Mouse (Mus musculus) lung, postnatal 10 days (tissue): ENCODE measurements around the gene Arhgap9.

Source experiments
- DNase-seq: peaks from one replicate; pipeline ENCODE4 v3.0.0; 2021

Arhgap9 gene

DNA sequence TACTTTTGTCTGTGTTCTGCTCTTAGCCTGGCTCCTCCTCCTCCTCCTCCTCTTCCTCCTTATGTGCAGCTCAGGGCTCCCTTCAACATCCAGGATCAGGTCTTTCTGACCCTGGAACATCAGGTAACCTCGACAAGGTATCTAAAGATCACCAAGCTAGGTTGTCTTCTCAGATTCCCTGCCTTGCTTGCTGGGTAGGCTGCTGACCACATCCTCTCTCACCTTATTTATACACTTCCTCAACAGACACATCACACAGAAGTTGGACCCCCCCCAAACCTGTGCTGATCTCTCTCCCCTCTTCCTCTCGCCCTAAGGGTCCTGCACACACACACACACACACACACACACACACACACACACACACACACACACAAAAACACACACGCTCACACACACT is at the start of gene Arhgap9:
Gene Arhgap9, plus strand, starts transcription at position 344 of the 400 bp plus-strand sequence.
- no peak for DNase-seq

DNA sequence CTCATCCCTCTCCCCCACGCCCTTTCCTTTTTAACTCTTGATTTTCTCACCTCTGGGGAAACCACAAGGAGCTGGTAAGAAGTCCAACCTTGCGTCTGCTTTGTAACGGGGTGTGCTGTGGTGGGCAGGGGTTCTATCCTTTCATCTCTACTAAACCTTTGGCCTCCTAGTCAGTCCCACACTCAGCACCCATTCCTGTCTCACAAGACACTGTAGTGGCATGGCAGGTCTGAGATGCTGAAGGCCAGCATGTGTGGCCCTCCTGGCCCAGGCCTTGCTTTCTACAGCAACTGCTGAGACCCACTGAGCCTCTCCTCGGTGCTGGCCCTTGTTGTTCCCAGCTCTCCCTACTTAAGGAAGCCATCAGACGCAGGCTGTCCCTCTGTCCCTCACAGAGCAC is 49.4 kb upstream of the Arhgap9 start:
- DNase-seq: no peak

DNA sequence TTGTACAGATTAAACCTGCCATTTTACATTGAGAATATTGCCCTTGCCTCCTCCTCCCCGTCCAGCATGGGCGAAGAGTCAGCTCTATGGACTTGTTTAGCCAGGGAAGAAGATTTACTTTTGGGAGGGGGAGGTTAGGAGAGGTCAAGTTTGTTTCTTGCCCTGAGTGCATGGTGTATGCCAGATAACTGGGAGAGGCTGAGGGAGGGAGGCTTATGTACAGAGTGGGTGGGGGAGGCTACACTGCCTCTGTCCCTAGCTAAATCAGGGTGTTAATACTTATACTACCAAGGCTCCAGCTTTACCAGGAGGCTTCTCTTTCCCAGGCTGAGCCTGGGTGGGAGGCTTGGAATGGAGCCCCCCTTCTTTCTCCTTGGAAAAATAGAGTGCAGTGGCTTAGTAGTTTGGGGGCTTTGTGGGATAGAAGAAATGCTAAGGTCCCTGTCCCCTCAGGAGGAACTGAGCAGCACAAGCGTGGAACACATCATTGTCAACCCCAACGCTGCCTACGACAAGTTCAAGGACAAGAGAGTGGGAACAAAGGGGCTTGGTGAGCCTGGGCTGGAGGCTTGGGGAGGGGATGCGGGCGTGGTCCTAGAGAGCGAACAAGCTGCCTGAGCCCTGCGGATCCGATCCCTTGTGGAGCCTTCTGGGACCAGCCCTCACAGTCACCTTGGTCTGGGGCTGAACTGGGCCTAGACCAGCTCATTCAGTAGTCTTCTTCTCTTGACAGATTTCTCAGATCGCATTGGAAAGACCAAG is 47.3 kb upstream of the Arhgap9 start:
- no peak for DNase-seq

DNA sequence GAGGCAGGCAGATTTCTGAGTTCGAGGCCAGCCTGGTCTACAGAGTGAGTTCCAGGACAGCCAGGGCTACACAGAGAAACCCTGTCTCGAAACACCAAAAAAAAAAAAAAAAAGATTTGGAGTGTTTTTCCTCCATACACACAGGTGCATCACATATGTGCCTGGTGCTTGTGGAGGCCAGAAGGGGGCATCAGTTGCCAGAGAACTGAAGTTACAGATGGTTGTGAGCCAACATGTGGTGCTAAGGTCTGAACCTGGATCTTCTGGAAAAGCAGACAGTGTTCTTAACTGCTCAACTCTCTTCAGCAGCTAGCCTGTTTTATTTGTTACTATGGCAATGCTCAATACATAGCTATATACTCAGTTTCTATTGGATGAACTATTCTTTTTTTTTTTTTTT is 42.0 kb upstream of the Arhgap9 start:
- no peak for DNase-seq

DNA sequence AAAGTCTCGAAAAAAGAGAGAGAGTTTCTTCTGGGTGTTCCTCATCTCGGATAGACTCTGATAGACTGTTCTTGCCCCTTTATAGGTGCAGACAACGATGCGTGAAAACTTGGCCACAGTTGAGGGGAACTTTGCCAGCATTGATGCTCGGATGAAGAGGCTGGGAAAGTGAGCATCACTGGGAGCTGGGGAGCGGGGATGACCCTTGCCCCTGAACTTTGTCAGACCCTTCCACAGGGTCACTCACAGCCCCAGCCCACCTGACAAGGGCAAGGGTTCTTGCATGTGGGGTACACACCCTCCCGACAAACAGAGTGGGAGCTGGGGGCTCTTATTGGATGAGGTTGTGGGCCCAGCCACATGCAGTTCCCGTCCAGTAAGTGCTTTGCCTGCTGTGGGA is 40.4 kb upstream of the Arhgap9 start:
- no peak for DNase-seq

DNA sequence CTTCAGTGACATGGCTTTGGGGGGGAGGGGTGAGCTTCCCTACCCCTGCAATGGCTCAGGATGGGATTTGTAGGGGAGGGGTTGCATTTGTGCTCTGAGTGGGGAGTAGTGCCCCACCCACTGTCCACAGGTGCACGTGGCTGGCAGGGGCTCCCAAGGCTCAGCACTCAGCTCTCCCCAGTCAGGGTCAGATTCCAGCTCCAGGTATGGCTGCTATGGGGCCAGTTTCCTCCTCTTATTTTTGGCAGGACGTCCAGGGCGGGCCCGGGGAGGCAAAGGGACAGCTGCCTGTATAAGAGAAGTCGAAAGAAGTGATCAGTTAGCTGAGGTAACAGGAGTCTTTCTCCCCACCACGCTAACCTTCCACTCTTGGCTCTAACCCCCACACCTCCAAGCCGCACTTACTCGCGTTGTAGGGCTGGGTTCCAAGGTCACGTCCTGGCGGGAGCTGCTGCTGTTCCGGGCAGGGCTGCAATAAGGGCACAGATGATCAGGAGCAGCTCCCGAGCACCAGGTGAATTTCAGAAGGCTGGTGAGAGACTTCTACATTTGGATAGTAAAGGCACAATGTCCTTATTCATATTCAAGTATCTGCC is 39.0 kb upstream of the Arhgap9 start:
- DNase-seq: no peak

DNA sequence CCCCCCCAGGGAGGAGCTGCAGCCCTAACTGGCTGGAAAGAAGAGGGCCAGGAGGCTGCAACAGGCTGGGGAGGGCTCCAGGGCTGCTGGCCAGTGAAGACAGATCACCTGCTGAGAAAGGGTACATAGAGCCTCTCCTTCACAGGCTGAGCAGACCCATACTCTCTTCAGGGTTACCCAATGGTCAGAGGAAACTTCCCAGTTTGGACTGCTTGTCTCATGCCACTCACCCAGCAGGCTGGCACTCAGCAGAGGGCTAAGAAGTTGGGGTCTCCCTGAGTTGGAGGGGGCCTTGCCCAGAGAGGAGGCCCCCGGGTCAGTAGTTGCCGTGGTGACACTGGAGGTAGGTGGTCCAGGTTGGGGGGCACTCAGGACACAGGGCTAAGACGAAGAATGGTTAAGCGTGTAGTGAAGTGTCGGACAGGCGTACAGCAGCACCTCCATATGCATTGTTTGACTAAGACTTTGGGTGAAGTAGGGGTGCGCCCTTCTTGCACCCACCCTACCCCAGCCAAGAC is 37.6 kb upstream of the Arhgap9 start:
- DNase-seq: no peak

DNA sequence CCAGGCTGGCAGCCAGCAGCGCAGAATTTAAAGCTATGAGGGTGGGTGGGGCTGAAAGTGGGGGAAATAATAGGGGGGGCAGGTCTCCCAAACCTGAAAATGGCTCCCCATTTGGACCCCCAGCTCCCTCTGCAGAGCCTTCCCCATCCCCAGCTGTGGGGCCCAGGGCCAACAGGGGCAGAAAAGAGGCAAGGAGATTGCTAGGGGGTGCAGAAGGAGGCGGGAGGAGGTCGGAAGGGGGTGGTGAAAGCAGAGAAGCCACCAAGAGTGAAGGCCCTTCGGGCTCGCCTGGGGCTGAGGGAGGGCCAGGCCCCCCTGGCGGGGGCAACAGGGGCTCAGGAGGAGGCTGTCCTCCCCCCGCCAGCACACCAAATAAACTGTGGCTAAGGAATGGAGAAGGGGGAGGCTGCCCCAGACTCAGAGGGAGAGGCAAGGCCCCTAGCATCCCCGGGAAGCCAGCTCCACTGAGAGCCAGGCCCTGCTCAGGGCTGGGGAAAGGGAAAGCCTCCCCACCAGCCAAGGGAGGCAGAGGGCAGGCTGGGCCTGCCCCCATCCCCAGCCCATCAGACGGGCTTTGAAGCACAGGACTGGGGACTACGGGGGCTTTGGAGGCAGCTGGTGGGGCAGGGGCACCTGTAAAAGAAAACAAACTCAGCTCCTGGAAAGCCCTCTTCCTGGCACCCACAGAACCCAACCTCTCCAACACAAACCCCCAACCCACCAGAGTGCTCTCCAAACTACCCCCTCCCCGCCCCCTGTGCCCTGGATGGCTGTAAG is 36.9 kb upstream of the Arhgap9 start:
- no peak for DNase-seq

DNA sequence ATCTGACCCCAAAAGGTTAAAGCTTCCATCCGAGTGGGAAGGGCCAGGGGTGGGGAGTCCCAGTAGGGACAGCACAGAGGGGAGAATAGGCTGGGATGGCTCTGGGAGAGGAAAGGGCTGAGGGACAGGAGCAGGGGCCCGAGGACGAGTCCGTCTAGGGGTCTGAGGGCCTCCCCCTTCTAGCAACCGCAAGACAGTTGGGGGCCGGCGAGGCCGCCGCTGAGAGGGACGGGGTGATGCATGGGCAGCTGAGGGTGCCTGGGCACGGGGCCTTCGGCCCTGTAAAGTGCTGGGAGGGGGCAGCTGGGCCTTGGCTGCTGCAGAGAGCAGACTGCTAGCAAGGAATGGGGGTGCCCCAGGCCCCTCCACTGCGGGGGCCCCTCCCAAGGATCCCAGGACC is 36.1 kb upstream of the Arhgap9 start:
- no peak for DNase-seq

DNA sequence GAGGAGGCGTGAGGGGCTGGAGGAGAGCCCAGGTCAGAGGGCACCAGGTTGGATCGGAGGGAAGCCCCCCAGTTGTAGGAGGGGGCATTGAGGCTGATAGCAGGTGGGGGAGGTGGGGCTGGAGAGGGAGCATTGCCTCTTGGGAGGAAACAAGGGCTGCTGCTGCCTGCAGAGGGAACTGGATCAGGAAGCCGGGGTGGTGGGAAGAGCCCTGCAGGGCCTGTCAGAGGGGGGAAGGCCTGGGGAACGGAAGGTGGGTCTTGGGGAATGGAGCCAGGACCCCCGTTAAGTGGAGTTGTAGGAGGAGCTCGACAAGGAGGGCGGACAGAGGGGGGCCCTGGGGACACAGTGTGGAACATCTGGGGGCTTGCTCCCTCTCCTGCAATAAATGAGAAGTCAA is 35.6 kb upstream of the Arhgap9 start:
- DNase-seq: no peak

DNA sequence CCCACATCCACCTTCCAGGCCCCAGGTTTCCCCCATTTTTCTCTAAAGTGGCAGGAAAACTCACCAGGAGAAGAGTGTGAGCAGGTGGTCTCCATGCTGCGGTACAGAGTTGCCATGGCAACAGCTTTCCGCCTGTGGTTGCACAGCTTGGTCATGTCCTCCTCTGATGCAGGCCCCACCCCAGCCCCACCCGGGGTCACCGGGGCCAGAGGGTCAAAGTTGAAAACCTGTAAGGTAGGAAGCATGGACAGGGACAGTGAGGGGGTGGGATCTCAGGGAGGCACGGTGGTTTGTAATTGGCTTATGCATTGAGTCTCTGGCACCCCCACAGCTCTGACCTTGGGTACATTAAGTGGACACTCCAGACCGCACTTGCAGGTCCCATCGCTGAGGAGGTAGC is 35.0 kb upstream of the Arhgap9 start:
- DNase-seq: no peak

DNA sequence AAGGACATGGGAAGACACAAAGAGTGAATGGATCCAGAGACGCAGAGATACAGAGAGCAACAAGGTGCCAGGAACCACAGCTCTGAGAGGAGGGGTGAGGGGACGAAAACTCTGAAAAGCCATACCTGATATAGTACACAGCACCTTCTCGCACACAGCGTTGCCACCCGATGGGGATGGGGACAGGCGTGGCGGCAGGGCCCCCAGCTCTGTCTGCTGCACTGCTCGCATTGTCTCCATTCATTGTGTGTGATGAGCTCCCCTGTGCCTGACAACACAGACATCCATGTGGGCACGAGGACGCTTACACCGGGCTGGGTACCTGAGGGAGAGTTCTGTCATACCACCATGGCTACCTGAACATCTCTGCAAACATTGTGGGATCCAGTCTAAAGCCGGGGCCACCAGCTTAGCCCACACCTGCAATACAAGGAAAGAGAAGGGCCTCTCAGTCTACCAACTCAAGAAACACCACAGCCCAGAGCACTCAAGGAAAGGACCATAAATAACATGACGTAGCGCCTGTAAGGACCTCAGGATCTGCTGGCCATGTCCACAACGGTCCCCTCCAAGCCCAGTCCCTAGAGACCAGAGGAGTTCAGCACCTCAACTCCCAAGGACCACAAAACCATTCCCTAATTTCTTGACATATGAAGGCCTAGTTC is 34.4 kb upstream of the Arhgap9 start:
- no peak for DNase-seq

DNA sequence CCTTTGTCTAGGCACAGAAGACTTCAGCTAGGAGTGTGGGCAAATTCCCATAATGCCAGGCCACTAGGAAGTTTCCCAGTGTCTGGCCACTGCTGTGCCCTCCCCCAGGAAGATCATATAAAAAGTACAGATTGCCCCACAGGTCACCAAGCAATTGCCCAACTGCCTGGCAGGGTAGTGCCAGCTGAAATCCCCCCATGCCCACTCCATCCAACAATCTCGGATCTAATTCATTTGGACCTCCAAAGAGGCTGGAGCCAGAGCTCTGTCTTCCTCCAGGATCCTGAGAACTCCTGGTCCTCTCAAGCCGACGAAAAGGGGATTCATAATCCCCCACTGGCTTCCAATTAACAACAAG is 33.8 kb upstream of the Arhgap9 start:
- no peak for DNase-seq

DNA sequence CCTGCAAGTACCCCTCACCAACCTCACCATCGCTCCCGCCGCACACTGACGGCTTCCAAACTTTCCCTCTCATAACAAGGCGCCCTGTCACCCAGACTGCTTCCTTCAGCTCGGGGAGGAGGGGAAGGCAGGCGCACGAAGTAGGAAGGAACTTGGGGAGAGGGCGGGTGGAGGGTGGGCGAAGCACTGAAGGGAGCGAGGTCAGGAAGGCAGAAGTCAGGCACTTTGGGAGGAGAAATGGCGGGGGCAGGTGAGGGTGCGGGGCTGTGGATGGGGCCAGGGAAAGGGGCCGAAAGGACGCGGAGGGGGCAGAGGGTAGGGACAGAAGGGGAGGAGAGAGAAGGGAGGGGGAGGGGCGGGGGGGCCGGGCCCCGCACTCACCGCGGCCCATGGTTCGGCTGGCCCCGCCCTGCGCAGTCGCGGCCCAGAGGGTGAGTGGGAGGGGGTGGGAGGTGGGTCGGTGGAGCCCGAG is 33.4 kb upstream of the Arhgap9 start:
- DNase-seq: peak; percentile 81

DNA sequence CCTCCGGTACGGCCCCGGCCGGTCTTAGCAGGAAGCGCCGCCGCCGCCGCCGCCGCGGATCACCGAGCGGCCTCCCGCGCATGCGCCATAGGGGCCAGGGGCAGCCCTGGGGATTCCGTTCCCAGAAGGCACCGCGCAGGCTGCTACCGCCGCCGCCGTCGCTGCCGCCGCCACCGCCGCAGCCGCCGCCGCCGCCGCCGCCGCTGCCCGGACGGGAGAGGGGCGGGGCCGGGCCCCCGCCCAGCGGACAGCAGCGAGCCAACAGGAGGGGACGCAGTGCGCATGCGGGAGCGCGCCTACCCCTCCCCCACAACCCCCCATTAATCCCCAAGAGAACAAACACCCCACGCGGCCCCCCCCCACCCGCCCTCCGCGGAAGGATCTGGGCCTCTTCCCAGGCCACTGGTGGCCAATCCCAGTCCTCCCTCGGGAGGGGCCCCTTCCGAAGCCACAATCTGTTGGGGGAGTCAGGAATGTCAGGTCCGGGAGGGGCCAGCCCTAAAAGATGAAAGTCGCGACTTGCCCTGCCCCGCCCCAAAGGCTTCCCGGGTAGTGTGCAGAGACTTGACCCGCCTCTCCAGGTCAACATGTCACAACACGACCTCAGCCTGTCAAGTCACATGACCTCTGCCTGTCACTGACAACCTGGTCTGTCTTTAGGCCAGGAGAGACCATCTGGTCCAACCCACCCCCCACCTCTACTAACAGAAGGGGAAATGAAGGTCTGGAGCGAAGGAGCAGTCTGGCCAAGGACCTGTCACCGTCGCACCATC is 32.8 kb upstream of the Arhgap9 start, which contains the start of gene Mbd6:
Gene Mbd6, minus strand, starts transcription at position 219 of the 773 bp plus-strand sequence.
- peak; percentile 94 for DNase-seq

DNA sequence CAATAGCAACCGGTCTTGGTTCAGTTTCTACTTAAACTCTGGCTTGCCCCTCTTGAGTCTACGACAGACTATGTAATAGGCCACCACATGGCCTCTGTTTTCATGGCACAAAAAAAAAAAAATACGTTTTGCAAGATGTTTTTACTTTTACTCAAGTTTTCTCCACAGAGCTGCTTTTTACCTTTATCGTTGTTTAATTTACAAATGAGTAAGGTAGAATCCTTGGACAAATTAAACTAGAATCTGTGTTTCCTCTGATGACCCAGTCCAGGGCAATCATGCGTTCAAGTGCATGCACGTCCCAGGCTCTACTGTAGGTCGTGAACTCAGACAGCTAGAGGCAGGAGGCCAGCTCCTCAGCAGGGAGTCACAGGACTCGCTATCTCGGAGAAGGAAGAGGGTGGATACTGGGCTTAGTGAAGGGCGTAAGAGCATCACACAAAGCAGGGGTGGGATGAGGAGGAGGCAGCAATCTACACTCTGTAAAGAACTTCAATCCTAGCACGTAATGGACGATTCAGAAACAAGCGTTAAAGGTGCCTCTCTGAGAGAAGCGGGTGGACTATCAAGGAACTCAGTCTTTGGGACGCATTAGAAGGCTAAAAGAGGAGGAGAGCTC is 32.1 kb upstream of the Arhgap9 start:
- peak; percentile 66 for DNase-seq

DNA sequence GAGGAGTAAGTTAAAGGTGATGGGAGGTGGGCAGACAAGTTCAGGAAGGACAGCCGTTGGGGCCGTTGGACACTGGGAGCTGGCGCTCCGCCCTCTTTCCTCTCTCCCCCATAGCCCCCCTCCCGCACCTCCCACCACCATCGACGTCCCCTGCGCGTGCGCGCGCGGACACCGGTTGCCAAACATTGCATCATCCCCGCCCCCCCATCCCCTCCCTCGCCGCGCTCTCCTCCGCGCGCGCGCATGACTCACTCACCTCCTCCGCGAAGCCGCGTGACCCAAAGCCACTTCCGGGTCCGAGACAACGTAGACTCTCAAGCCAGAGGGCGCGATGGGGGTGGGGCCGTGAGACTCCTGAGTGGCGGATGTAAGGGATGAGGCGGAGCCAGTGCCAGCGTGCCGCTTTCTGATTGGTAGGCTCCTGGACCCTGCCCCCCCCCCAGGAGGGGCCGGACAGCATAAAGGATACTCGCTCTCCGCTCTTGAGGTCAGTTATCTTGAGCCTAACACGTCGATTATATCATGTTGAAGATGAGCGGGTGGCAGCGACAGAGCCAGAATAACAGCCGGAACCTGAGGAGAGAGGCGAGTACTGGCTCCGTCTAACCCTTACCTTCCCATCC is 31.3 kb upstream of the Arhgap9 start:
- peak; percentile 100 for DNase-seq

DNA sequence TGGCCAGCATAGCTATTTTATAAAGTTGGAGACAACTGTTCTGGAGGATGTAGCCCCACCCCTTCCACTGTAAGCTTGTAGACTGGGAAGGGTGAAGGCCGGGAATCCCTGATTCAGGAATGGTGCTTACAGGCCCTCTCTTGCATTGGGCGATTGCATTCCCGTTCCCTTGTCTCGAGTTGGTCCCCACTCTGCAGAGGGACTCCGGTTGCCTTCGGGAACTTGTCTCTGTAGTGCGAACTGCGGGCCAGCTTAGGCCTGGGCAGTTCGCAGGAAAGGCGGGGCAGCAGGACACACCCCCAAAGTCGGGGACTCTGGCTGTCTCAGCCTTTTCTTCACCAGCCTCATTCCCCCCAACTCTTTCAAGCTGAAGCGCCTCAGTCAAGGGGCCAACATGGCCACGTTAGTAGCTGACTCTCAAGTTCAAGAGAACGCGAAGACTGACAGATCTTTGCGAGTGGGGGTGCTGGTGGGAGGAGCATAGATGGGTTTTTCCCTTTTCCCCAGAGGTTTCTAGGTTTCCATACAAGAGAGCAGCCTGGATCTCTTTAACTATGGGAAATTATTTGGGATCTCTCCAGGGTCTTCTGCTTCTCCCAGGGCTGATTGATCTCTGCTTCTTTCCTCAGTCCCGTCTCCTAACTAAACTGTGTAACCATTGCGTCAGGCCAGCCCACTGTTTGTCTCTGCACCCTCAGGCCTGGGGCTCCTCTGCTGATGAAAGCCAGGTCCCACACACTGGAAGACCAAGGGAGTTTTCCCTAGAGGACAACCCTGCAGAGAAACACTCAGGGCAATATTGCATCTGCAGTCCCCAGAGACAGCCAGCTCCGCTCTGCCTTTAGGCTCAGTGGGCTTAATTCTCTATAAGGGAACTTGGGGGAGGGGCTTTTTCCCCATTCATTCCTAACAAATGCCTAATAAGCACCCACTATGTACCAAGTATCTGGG is 30.6 kb upstream of the Arhgap9 start:
- DNase-seq: peak; percentile 78

DNA sequence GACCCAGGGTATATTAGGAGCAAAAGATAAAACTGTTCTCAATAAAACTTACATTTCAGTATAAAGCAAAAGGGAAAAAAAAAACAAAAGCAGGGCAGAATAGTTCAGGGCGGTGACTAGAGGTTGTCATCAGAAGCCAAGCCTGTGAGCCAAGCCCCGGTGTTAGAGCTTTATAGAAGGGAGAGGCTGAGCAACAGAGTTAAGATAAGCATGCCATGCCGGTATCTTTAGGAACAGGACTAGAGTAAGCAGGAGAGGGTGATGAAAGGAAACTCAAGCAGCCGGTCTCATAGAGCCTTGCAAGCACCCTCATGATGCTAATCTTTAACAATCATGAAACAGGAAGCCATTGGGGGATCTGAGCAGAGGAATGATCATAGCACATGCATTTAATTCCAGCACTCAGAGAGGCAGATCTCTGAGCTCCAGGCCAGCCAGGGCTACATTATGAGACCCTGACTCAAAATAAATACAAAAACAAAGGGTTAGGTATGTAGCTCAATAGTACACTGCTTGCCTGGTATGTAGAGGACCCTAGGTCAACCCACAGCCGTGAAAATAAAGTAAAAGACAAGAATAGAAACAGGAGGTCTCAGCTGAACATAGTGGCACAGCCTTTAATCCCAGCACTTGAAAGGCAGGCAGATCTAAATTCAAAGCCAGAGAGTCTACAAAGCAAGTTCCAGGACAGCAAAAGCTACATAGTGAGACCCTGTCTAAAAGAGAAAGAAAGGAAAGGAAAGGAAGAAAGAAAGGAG is 29.7 kb upstream of the Arhgap9 start:
- DNase-seq: no peak
